Mouse (Mus musculus): ENCODE results near the gene Rufy1. TPM values are rescaled to one million over a fixed set of nuclear protein-coding genes. Genes with fewer than 3 reads are reported as not detected.
"Not testable (repeated sequence)": the region's sequence is repeated elsewhere in the genome, so short reads cannot be mapped to it uniquely, and the experiment has no call there.

The Rufy1 gene
- total RNA-seq (2015; ENCODE audit: low replicate concordance) (13.4 and 13.7 TPM in 2 replicates), total RNA-seq (2017; ENCODE audit: low replicate concordance) (8.6 and 10.3 TPM in 2 replicates)

GRCm38 (mm10) chr11:50430277-50431133 lies at the start of gene Rufy1:
Gene Rufy1 (minus strand): TSS chr11:50431125.
- ATAC-seq (replicated peaks; ENCODE audit: low FRiP score, poor library complexity, severe bottlenecking), result peak; percentile 95

DNA sequence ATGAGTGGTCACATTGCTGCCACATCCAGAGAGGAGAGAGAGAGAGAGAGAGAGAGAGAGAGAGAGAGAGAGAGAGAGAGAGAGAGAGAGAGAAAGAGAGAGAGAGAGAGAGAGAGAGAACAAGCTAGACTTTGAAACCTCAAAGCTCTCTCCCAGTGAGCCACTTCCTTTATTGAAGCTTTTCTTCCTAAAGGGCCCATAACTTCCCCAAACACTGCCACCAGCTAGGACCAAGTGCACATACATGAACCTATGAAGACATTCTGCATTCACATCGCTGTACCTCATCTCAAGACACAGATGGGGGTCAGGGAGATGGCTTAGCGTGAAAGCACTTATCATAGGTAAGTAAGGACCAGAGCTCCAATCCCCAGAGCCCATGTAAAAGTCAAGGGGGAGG lies 47.1 kb upstream of the Rufy1 start:
- ATAC-seq (replicated peaks; ENCODE audit: low FRiP score, poor library complexity, severe bottlenecking), result no peak

- ATAC-seq (replicated peaks; ENCODE audit: low FRiP score, poor library complexity, severe bottlenecking), result no peak
Measured at GRCm38 (mm10) chr11:50477486-50478070, 46.7 kb upstream of the Rufy1 start.

DNA sequence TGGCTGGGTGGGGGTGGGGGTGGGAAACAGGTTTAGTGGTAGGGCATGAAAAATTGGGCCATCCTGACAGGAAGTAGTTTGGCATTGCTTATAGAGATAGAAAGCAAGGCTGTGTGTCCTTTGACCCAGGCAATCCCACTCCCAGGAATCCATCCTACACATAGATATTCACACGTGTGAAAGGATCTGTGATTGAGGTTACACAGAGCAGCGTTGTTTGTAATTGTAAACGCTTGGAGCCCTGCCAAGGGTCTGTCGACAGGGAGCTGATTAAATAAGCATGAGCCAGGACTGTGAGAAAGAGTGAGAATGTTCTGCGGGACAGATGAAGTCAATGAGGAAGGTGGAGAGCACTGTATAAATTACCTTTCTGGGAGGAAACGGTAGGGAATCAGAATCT lies 46.0 kb upstream of the Rufy1 start:
- no peak for ATAC-seq (replicated peaks; ENCODE audit: low FRiP score, poor library complexity, severe bottlenecking)

GRCm38 (mm10) chr11:50473933-50474332 lies 43.0 kb upstream of the Rufy1 start:
- no peak for ATAC-seq (replicated peaks; ENCODE audit: low FRiP score, poor library complexity, severe bottlenecking)

- no peak for ATAC-seq (replicated peaks; ENCODE audit: low FRiP score, poor library complexity, severe bottlenecking)
Measured at GRCm38 (mm10) chr11:50472161-50472939, 41.4 kb upstream of the Rufy1 start.

- no peak for ATAC-seq (replicated peaks; ENCODE audit: low FRiP score, poor library complexity, severe bottlenecking)
Measured at GRCm38 (mm10) chr11:50461481-50461880, 30.6 kb upstream of the Rufy1 start.

DNA sequence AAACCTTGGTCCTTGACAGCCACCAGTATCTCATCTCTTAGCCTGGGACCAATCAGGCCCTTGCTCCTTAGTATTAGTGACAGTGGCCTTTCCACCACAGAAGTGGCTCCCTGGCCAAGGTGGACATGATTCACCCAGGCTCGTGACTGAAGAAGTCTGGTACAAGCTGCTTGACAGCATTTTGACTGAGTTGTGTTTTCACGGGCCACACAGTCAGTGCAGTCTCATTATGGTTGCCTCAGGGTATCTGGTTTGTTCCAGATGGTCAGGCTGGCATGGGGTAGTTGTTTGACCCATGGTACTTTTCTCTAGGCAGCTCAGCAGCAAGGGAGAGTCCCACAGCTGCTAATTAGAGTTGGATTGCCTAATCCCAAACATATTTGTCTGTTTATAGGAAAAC lies 28.3 kb upstream of the Rufy1 start:
- no peak for ATAC-seq (replicated peaks; ENCODE audit: low FRiP score, poor library complexity, severe bottlenecking)

DNA sequence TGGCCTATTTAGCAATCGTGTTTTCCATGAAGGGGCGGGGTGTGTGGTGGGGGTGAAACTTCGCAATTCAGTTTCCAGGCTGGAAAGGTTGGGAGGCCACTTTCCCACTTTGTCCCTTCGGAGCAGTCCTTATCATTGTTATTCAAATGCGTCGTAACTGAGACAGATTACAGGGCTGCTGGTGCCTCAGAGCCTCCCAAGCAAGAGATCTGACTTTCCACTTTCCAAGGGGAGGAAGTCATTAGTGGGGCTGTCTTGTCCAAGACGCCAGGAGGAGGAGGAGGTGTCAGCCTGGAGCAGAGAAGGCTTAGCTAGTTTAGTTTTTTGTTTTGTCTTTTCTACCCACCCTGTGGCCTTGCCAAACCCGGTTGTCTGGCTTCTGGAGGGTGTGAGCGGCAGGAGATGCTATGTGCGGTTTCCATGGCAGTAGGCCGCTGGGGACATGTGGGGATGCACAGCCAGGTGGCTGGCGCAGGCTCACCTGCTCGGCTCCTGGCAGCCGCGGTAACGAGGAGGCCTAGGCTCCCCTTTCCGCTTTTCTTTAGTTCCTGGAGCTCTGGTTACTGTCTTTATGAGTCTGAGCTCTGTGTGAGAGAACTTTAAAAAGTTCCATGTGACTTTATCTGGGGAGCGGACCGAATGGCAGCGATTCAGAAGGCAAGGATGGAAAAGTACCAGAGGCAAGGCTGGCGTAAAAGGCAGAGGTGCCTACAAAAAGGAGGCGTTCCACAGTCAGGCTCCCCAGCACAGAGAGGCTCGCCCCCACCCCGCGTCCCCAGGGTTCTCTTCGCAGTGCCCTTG lies 26.4 kb upstream of the Rufy1 start:
- ATAC-seq (replicated peaks; ENCODE audit: low FRiP score, poor library complexity, severe bottlenecking), result no peak

- ATAC-seq (replicated peaks; ENCODE audit: low FRiP score, poor library complexity, severe bottlenecking), result no peak
Measured at GRCm38 (mm10) chr11:50456455-50456854, 25.5 kb upstream of the Rufy1 start.

- ATAC-seq (replicated peaks; ENCODE audit: low FRiP score, poor library complexity, severe bottlenecking), result no peak
Measured at GRCm38 (mm10) chr11:50454934-50455333, 24.0 kb upstream of the Rufy1 start.

DNA sequence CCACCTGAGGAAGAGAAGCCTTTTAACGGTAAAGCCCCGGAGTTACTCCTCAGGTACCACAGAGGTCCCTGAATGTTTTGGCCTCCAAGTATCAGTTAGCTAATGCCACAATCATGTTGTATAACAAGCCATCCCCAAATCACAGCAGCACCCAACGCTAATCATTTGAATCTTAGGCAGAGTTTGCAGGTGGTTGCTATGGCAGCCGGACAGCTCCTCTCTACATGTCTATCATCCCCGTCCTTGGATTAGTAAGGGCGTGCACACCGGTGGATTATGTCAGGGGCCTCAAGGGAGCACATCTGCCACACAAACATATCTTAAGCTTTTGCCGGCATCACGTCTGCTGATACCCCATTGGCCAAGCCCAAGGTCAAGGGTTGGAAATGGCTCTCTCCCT lies 19.3 kb upstream of the Rufy1 start:
- no peak for ATAC-seq (replicated peaks; ENCODE audit: low FRiP score, poor library complexity, severe bottlenecking)

DNA sequence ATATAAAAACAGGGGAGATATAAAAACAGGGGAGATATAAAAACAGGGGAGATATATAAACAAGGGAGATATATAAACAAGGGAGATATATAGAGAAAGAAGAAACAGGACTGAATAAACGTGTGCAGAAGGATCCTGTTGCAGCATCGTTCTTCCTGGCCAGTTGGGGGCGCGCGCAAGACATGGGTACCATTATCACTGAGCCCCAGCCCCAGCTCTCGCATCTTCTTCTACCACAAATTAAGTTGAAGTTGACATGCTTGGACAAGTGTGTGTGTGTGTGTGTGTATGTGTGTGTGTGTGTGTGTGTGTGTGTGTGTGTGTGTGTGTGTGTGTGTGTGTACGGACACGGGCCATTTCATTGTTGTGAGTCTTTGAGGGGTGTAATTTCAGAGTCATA lies 17.2 kb upstream of the Rufy1 start:
- ATAC-seq (replicated peaks; ENCODE audit: low FRiP score, poor library complexity, severe bottlenecking), result not testable (repeated sequence)

- ATAC-seq (replicated peaks; ENCODE audit: low FRiP score, poor library complexity, severe bottlenecking), result 0 out of 2 replicates have a peak, but pooled peaks have one; percentile 57
Measured at GRCm38 (mm10) chr11:50443259-50444065, 12.5 kb upstream of the Rufy1 start.

- ATAC-seq (replicated peaks; ENCODE audit: low FRiP score, poor library complexity, severe bottlenecking), result no peak
Measured at GRCm38 (mm10) chr11:50441637-50442036, 10.7 kb upstream of the Rufy1 start.

GRCm38 (mm10) chr11:50440691-50441090 lies 9.8 kb upstream of the Rufy1 start:
- no peak for ATAC-seq (replicated peaks; ENCODE audit: low FRiP score, poor library complexity, severe bottlenecking)

- no peak for ATAC-seq (replicated peaks; ENCODE audit: low FRiP score, poor library complexity, severe bottlenecking)
Measured at GRCm38 (mm10) chr11:50439857-50440256, 8.9 kb upstream of the Rufy1 start.

DNA sequence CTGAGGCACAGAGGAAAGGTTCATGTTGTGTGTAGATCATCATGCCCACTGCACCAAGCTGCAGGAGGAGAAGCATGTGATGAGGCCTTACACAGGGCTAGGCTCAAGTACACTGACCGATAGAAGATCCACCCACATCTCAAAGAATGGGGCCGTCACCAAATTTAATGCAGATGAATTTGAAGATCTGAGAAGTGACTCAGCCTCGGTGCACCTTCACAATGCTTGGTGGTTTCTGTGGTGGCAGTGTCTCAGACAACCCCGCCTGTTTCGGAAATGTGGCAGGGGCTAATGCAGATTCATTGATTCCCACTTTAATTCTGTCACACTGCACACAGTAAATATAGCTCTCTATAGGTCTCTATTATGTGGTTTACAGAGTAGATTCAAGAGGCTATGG lies 2.0 kb upstream of the Rufy1 start:
- no peak for ATAC-seq (replicated peaks; ENCODE audit: low FRiP score, poor library complexity, severe bottlenecking)

GRCm38 (mm10) chr11:50432069-50432440 lies 1.1 kb upstream of the Rufy1 start:
- ATAC-seq (replicated peaks; ENCODE audit: low FRiP score, poor library complexity, severe bottlenecking), result no peak

Data from erythroid progenitor cell, adult 5-6 weeks (primary cell).